Mouse (Mus musculus): ENCODE data around the gene Osbpl6. TPM values are rescaled to one million over a fixed set of nuclear protein-coding genes. Genes with fewer than 3 reads are reported as not detected.
A peak's percentile ranks its signal among the peaks of the same experiment; 100 is the strongest.

Osbpl6 gene
- polyA plus RNA-seq, 1 experiment from 2014 or later: 5.9 TPM

DNA sequence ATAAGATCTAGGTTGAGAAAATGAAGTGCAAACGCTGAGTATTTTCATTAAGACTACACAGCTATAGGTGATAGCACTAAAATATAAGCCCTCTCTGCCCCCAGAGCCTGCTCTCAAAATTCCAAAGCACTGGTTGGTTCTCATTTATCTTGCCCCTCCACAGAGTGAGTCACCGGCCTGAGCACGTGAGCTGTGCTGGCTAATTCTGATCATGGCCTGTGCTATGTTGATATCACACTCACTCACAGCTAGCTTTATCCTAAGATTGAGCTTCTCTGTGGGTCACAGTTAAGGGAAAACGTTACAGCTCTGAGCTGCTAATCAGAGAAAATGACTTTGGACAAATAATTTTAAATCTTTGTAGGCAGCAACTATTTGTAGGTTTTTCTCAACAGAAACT, 34.1 kb upstream of the Osbpl6 start:
- Histone ChIP-seq H3K4me3 (ENCODE audit: low read length) (no peak overlapping the region), H3K4me2 (ENCODE audit: low read depth, low read length) (peak overlapping the region; percentile 83), H3K27ac (ENCODE audit: low read length) (peak overlapping the region; percentile 85), H3K36me3 (ENCODE audit: control insufficient read depth, insufficient read depth) (peaks cover 16% of the 10 kb centered on the region), H3K4me1 (ENCODE audit: control insufficient read depth, insufficient read depth, low read length) (peaks cover 13% of the 10 kb centered on the region), H3K27me3 (ENCODE audit: control insufficient read depth, insufficient read depth, low read length) (no peaks in the 10 kb centered on the region), H3K9ac (ENCODE audit: low read length) (peak overlapping the region; percentile 27; the same call in 1 of the 2 replicates), H3K9me3 (replicated peaks; ENCODE audit: control insufficient read depth, low read length) (no peaks in the 10 kb centered on the region)
- ATAC-seq (replicated peaks; ENCODE audit: extremely low read depth, insufficient read depth, low FRiP score): peak; percentile 87
- 36% methylated on average over 4 of the region's 4 CpGs for WGBS

DNA sequence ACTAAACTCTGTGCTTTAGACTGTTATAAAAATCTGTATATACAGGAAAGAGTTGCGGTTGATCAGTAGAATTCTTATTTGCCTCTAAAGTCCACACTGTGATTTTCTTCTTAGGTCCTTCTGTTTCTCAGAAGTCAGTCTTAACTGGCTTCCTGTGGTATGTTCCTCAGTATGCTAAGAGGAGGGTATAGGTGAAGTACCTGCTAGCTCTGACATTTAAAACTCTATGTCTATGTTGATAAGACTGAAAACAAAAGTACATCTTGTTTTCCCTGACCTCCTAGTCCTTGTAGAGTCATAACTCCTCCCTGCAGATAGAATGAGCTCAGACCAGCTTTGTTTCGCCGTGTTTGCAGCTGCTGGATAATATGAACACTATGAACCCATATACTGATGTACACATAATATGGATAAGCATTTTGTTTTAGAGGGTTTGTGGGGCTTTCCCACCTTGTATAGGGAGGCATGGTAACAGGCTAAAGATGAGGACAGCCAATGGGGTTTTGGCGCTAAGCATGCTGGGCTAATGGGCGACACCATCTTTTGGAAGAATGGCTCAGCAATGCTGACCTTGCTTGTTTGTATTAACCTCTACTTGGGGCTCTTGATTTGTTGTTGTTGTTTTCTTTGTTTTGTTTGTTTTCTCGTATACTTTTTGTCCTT, 31.6 kb upstream of the Osbpl6 start:
- 86% methylated on average over 6 of the region's 6 CpGs for WGBS
- H3K4me1 ChIP-seq (ENCODE audit: control insufficient read depth, insufficient read depth, low read length): peaks cover 13% of the 10 kb centered on the region
- H3K9me3 ChIP-seq (replicated peaks; ENCODE audit: control insufficient read depth, low read length): no peaks in the 10 kb centered on the region
- no peaks in the 10 kb centered on the region for H3K27me3 ChIP-seq (ENCODE audit: control insufficient read depth, insufficient read depth, low read length)
- no peak overlapping the region for H3K4me2 ChIP-seq (ENCODE audit: low read depth, low read length)
- ATAC-seq (replicated peaks; ENCODE audit: extremely low read depth, insufficient read depth, low FRiP score): no peak
- no peak overlapping the region for H3K27ac ChIP-seq (ENCODE audit: low read length)
- no peak overlapping the region for H3K9ac ChIP-seq (ENCODE audit: low read length)
- H3K36me3 ChIP-seq (ENCODE audit: control insufficient read depth, insufficient read depth): peaks cover 36% of the 10 kb centered on the region
- H3K4me3 ChIP-seq (ENCODE audit: low read length): no peak overlapping the region

DNA sequence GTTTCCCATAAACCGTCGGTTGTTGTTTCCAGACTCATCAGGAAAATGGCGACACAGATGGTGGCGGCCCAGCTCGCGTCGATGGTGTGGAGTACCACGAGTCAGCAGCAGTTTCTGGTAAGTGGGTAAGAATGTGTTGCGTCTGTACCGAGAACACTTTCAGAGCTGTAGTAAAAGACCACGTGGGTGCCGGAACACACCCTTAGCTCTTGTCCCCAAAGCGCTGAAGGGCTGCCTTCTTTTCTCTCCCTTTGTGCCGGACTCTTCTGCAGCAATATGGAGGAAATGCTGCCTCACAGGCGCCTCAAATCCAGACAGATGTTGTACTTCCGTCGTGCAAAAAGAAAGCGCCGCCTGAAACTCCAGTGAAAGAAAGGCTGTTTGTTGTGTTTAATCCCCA, 27.7 kb upstream of the Osbpl6 start:
- H3K27ac ChIP-seq (ENCODE audit: low read length): no peak overlapping the region
- 91% methylated on average over 19 of the region's 19 CpGs for WGBS
- ATAC-seq (replicated peaks; ENCODE audit: extremely low read depth, insufficient read depth, low FRiP score): no peak
- H3K27me3 ChIP-seq (ENCODE audit: control insufficient read depth, insufficient read depth, low read length): no peaks in the 10 kb centered on the region
- no peak overlapping the region for H3K9ac ChIP-seq (ENCODE audit: low read length)
- H3K4me1 ChIP-seq (ENCODE audit: control insufficient read depth, insufficient read depth, low read length): no peaks in the 10 kb centered on the region
- H3K4me3 ChIP-seq (ENCODE audit: low read length): no peak overlapping the region
- H3K9me3 ChIP-seq (replicated peaks; ENCODE audit: control insufficient read depth, low read length): no peaks in the 10 kb centered on the region
- peaks cover 48% of the 10 kb centered on the region for H3K36me3 ChIP-seq (ENCODE audit: control insufficient read depth, insufficient read depth)
- H3K4me2 ChIP-seq (ENCODE audit: low read depth, low read length): no peak overlapping the region

DNA sequence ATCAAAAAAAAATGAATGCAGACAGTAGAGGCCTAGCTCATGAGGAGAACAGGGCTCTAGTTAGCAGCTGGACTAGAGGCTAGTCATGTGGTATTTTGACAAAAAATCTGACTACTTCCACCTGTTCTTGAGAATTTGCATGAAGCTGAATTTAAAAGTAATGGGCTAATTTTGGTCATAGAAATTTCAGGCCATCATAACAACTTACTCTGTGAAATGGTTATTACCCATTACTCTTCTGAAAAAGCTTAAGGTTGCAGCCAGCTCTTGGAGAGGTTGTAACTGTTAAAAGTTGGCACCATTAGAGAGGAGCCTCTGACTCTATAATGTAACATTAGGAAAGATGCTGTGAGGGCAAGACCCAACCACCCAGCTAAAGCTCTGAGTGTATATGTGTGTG, 19.8 kb upstream of the Osbpl6 start:
- Histone ChIP-seq H3K4me3 (ENCODE audit: low read length) (no peak overlapping the region), H3K36me3 (ENCODE audit: control insufficient read depth, insufficient read depth) (peaks cover 19% of the 10 kb centered on the region), H3K9me3 (replicated peaks; ENCODE audit: control insufficient read depth, low read length) (no peaks in the 10 kb centered on the region), H3K27me3 (ENCODE audit: control insufficient read depth, insufficient read depth, low read length) (no peaks in the 10 kb centered on the region), H3K4me1 (ENCODE audit: control insufficient read depth, insufficient read depth, low read length) (no peaks in the 10 kb centered on the region), H3K9ac (ENCODE audit: low read length) (no peak overlapping the region), H3K4me2 (ENCODE audit: low read depth, low read length) (no peak overlapping the region), H3K27ac (ENCODE audit: low read length) (no peak overlapping the region)
- ATAC-seq (replicated peaks; ENCODE audit: extremely low read depth, insufficient read depth, low FRiP score): no peak

DNA sequence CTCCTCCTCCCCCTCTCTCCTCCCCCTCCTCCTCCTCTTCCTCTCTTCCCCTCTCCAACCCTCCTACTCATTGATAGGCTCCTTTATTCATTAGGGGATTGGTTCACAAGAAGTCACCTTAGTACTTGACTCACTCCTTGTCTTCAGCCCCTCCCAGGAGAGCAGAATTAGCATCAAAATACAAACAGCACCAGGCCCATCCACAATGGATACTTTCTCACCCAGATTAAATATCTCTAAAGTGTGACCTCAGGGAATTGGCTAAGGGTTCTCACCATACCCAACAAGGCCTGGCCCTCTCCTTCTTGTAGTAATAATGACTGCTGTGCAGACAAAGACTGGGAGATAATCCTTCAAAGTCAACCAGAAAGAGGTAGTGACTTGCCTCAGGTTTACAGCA, 6.1 kb upstream of the Osbpl6 start:
- Histone ChIP-seq H3K27me3 (ENCODE audit: control insufficient read depth, insufficient read depth, low read length) (peaks cover 5% of the 10 kb centered on the region; the same call in 1 of the 2 replicates), H3K9me3 (replicated peaks; ENCODE audit: control insufficient read depth, low read length) (no peaks in the 10 kb centered on the region), H3K27ac (ENCODE audit: low read length) (no peak overlapping the region), H3K36me3 (ENCODE audit: control insufficient read depth, insufficient read depth) (no peaks in the 10 kb centered on the region), H3K4me3 (ENCODE audit: low read length) (no peak overlapping the region), H3K4me1 (ENCODE audit: control insufficient read depth, insufficient read depth, low read length) (no peaks in the 10 kb centered on the region), H3K4me2 (ENCODE audit: low read depth, low read length) (no peak overlapping the region), H3K9ac (ENCODE audit: low read length) (no peak overlapping the region)
- no peak for ATAC-seq (replicated peaks; ENCODE audit: extremely low read depth, insufficient read depth, low FRiP score)

DNA sequence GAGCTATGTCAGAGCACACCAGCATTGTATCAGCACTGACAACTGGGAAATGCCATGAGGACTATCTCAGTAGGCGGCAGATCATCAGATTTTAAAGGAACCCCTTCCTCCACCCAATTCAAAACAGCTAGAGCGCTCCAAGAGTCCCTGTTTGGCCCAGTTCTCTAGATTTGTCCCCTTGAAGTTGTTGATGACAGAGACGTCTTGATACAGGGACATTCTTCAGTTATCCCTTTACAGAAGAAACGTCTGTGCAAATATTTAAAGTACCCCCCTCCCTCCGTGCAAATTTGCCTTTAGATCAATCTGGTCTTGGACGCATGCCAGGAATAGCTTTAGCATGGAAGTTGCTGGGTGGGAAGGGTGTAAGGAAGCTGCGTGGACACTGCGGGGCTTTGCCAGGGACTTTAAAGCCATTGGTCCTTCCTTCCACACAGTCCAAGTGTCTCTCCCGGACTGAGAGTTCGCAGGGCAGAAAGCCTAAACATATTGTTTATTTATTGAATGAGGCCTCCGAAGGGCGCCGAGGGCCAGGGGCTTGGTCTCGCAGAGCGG, 635 bp upstream of the Osbpl6 start:
- Histone ChIP-seq H3K4me2 (ENCODE audit: low read depth, low read length) (peak overlapping the region; percentile 84), H3K9ac (ENCODE audit: low read length) (peak overlapping the region; percentile 78), H3K4me1 (ENCODE audit: control insufficient read depth, insufficient read depth, low read length) (peaks cover 6% of the 10 kb centered on the region; the same call in 1 of the 2 replicates), H3K4me3 (ENCODE audit: low read length) (peak overlapping the region; percentile 76), H3K36me3 (ENCODE audit: control insufficient read depth, insufficient read depth) (no peaks in the 10 kb centered on the region), H3K9me3 (replicated peaks; ENCODE audit: control insufficient read depth, low read length) (no peaks in the 10 kb centered on the region), H3K27ac (ENCODE audit: low read length) (peak overlapping the region; percentile 35; the same call in 1 of the 2 replicates), H3K27me3 (ENCODE audit: control insufficient read depth, insufficient read depth, low read length) (peaks cover 5% of the 10 kb centered on the region; the same call in 1 of the 2 replicates)
- 5% methylated on average over 15 of the region's 15 CpGs for WGBS
- ATAC-seq (replicated peaks; ENCODE audit: extremely low read depth, insufficient read depth, low FRiP score): 0 out of 2 replicates have a peak, but pooled peaks have one; percentile 10

DNA sequence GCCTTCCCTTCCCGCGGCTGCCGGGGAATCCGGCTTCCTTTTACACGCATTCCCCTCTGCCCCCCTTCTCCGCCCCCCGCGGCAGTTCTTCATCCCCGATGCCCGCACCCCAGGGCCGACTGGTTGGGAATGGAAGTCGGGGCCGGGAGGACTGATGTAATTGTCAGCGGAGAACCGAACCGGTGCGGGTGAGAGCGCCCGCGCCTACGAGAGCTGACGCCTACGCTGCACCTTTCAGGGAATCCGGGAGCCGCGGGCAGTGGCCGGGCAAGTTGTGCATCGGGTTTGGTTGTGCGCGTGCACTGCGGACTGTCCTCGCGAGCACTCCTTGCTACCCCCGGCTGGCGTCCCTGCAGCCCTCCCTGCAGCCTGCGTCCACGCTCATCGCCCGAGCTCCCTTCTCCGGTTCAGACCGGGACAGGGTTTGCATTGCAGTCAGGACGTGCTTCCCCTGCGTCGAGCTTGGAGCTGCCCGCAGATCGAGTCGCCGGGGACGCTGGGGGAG, 681 bp downstream of the Osbpl6 start:
- WGBS: under 1% methylated on average over 48 of the region's 49 CpGs
- H3K27ac ChIP-seq (ENCODE audit: low read length): no peak overlapping the region
- H3K36me3 ChIP-seq (ENCODE audit: control insufficient read depth, insufficient read depth): no peaks in the 10 kb centered on the region
- ATAC-seq (replicated peaks; ENCODE audit: extremely low read depth, insufficient read depth, low FRiP score): peak; percentile 64
- peaks cover 6% of the 10 kb centered on the region; the same call in 1 of the 2 replicates for H3K4me1 ChIP-seq (ENCODE audit: control insufficient read depth, insufficient read depth, low read length)
- H3K9me3 ChIP-seq (replicated peaks; ENCODE audit: control insufficient read depth, low read length): no peaks in the 10 kb centered on the region
- H3K27me3 ChIP-seq (ENCODE audit: control insufficient read depth, insufficient read depth, low read length): peaks cover 5% of the 10 kb centered on the region; the same call in 1 of the 2 replicates
- H3K4me2 ChIP-seq (ENCODE audit: low read depth, low read length): peak overlapping the region; percentile 84
- peak overlapping the region; percentile 76 for H3K4me3 ChIP-seq (ENCODE audit: low read length)
- H3K9ac ChIP-seq (ENCODE audit: low read length): peak overlapping the region; percentile 78

DNA sequence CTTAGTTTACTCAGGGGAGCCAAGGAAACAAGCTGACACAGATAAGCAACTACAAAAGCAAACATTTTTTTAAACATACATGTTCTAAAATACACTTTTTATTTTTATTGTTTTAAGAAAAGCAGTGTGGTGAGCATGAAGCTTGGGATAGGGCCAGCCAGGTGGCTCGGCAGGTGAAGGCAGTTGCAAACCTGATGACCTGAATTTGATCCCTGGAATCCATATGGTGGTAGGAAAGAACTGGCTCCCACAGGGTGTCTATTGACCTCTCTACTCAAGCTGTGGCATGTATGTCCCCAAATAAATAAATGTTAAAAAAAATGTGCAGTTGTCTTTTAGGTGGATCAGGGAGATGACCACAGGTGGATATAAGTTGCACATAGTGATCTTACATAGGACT, 3.2 kb downstream of the Osbpl6 start:
- no peak overlapping the region for H3K4me2 ChIP-seq (ENCODE audit: low read depth, low read length)
- no peaks in the 10 kb centered on the region for H3K9me3 ChIP-seq (replicated peaks; ENCODE audit: control insufficient read depth, low read length)
- no peak overlapping the region for H3K9ac ChIP-seq (ENCODE audit: low read length)
- H3K27me3 ChIP-seq (ENCODE audit: control insufficient read depth, insufficient read depth, low read length): peaks cover 3% of the 10 kb centered on the region; the same call in 1 of the 2 replicates
- no peak for ATAC-seq (replicated peaks; ENCODE audit: extremely low read depth, insufficient read depth, low FRiP score)
- peaks cover 6% of the 10 kb centered on the region; the same call in 1 of the 2 replicates for H3K4me1 ChIP-seq (ENCODE audit: control insufficient read depth, insufficient read depth, low read length)
- H3K36me3 ChIP-seq (ENCODE audit: control insufficient read depth, insufficient read depth): no peaks in the 10 kb centered on the region
- 71% methylated on average over 1 of the region's 1 CpGs for WGBS
- H3K27ac ChIP-seq (ENCODE audit: low read length): no peak overlapping the region
- no peak overlapping the region for H3K4me3 ChIP-seq (ENCODE audit: low read length)

DNA sequence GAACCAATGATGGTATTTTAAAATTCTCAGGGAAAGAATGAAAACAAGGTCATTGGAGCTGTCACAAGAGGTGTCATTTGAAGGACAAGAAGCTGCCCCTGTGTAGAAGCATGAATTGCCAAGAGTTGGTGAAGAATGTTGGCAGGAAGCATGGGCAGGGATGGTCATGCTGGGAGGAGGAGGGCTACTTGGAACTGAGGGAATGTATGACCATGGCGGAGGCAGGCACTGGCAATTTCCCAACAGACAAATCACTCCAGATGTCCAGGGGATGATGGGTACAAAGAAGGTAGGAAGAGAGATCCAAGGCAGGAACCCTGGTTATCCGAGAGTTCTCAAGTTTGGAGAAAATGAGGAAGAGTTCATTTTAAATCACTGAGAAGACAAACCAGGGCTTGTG, 3.7 kb downstream of the Osbpl6 start:
- Histone ChIP-seq H3K9me3 (replicated peaks; ENCODE audit: control insufficient read depth, low read length) (no peaks in the 10 kb centered on the region), H3K27ac (ENCODE audit: low read length) (no peak overlapping the region), H3K4me3 (ENCODE audit: low read length) (no peak overlapping the region), H3K4me1 (ENCODE audit: control insufficient read depth, insufficient read depth, low read length) (peaks cover 6% of the 10 kb centered on the region; the same call in 1 of the 2 replicates), H3K4me2 (ENCODE audit: low read depth, low read length) (no peak overlapping the region), H3K27me3 (ENCODE audit: control insufficient read depth, insufficient read depth, low read length) (no peaks in the 10 kb centered on the region), H3K36me3 (ENCODE audit: control insufficient read depth, insufficient read depth) (no peaks in the 10 kb centered on the region), H3K9ac (ENCODE audit: low read length) (no peak overlapping the region)
- 82% methylated on average over 2 of the region's 2 CpGs for WGBS
- ATAC-seq (replicated peaks; ENCODE audit: extremely low read depth, insufficient read depth, low FRiP score): no peak

All from heart, embryonic 16.5 days (tissue).